Mouse (Mus musculus): ENCODE data around the gene Frmd8.

DNA sequence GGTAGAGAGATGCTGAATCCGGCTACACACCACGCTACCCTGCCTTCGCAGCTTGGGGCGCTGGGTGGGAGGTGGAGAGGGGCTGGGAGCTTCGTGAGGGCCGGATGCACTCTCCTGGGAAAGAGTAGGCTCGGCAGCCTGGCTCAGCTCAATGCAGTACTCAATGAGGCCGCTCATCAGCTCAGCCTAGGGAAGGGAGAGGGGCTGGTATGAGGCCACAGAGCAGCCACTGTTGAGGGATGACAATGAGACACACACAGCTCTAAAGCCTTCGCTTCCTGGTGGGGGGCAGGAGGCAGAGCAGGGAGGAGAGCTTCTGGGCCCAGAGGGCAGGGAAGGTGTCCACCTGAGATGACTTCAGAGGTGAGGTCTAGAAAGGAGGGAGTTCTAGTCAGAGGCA, 18.5 kb downstream of the Frmd8 start:
- no peak for TF ChIP-seq CTCF (conservative IDR thresholded peaks at IDR 0.05; ENCODE audit: low read length)
- TF ChIP-seq NANOG (IDR thresholded peaks at IDR 0.05; ENCODE audit: borderline replicate concordance, low read length) = no peak
